Mouse (Mus musculus): ENCODE measurements around the gene Bach2. TPM values are rescaled to one million over a fixed set of nuclear protein-coding genes. Genes with fewer than 3 reads are reported as not detected.

The Bach2 gene
- polyA plus RNA-seq, 1 experiment = 14.1 TPM

GRCm38 (mm10) chr4:32423667-32424066, 185.1 kb downstream of the Bach2 start:
- no peak for DNase-seq (ENCODE audit: low read depth in 1 of 2, low spot score in 2 of 2)
- H3K4me3 ChIP-seq (ENCODE audit: extremely low read depth, insufficient read depth, insufficient read length) = no peak overlapping the region
- WGBS = 71% methylated on average over 5 of the region's 5 CpGs
- H3K27me3 ChIP-seq (ENCODE audit: control insufficient read depth, insufficient read depth, low read length) = no peaks in the 10 kb centered on the region
- H3K27ac ChIP-seq (ENCODE audit: insufficient read depth, low read length) = no peak overlapping the region
- 0 out of 2 replicates have a peak, but pooled peaks cover 2% of the 10 kb centered on the region for H3K4me1 ChIP-seq (ENCODE audit: control insufficient read depth, insufficient read depth, insufficient read length)
- no peak for TF ChIP-seq POLR2A (IDR thresholded peaks at IDR 0.05; ENCODE audit: low read depth, low read length)
- no peak for TF ChIP-seq CTCF (IDR thresholded peaks at IDR 0.05; ENCODE audit: extremely low read depth, insufficient read depth, insufficient read length, insufficient replicate concordance)
- H3K36me3 ChIP-seq (ENCODE audit: control insufficient read depth, insufficient read depth, low read length) = peaks cover 3% of the 10 kb centered on the region; the same call in 1 of the 2 replicates

- TF ChIP-seq POLR2A (IDR thresholded peaks at IDR 0.05; ENCODE audit: low read depth, low read length) (no peak), CTCF (IDR thresholded peaks at IDR 0.05; ENCODE audit: extremely low read depth, insufficient read depth, insufficient read length, insufficient replicate concordance) (no peak)
- no peaks in the 10 kb centered on the region for H3K27me3 ChIP-seq (ENCODE audit: control insufficient read depth, insufficient read depth, low read length)
- no peak overlapping the region for H3K27ac ChIP-seq (ENCODE audit: insufficient read depth, low read length)
- DNase-seq (ENCODE audit: low read depth in 1 of 2, low spot score in 2 of 2) = no peak
- 72% methylated on average over 7 of the region's 7 CpGs for WGBS
- H3K4me1 ChIP-seq (ENCODE audit: control insufficient read depth, insufficient read depth, insufficient read length) = 0 out of 2 replicates have a peak, but pooled peaks cover 2% of the 10 kb centered on the region
- H3K4me3 ChIP-seq (ENCODE audit: extremely low read depth, insufficient read depth, insufficient read length) = no peak overlapping the region
- peaks cover 3% of the 10 kb centered on the region; the same call in 1 of the 2 replicates for H3K36me3 ChIP-seq (ENCODE audit: control insufficient read depth, insufficient read depth, low read length)
These were observed 185.8 kb downstream of the Bach2 start for GRCm38 (mm10) chr4:32424434-32424833.

- Histone ChIP-seq H3K4me1 (ENCODE audit: control insufficient read depth, insufficient read depth, insufficient read length) (0 out of 2 replicates have a peak, but pooled peaks cover 2% of the 10 kb centered on the region), H3K4me3 (ENCODE audit: extremely low read depth, insufficient read depth, insufficient read length) (no peak overlapping the region), H3K27ac (ENCODE audit: insufficient read depth, low read length) (no peak overlapping the region), H3K36me3 (ENCODE audit: control insufficient read depth, insufficient read depth, low read length) (peaks cover 3% of the 10 kb centered on the region; the same call in 1 of the 2 replicates), H3K27me3 (ENCODE audit: control insufficient read depth, insufficient read depth, low read length) (no peaks in the 10 kb centered on the region)
- WGBS = 77% methylated on average over 7 of the region's 7 CpGs
- TF ChIP-seq CTCF (IDR thresholded peaks at IDR 0.05; ENCODE audit: extremely low read depth, insufficient read depth, insufficient read length, insufficient replicate concordance) = no peak
- TF ChIP-seq POLR2A (IDR thresholded peaks at IDR 0.05; ENCODE audit: low read depth, low read length) = no peak
- DNase-seq (ENCODE audit: low read depth in 1 of 2, low spot score in 2 of 2) = no peak
These were observed 186.5 kb downstream of the Bach2 start for GRCm38 (mm10) chr4:32425060-32425459.

- WGBS = 58% methylated on average over 3 of the region's 3 CpGs
- 0 out of 2 replicates have a peak, but pooled peaks cover 2% of the 10 kb centered on the region for H3K4me1 ChIP-seq (ENCODE audit: control insufficient read depth, insufficient read depth, insufficient read length)
- TF ChIP-seq POLR2A (IDR thresholded peaks at IDR 0.05; ENCODE audit: low read depth, low read length) (no peak), CTCF (IDR thresholded peaks at IDR 0.05; ENCODE audit: extremely low read depth, insufficient read depth, insufficient read length, insufficient replicate concordance) (no peak)
These were observed 187.0 kb downstream of the Bach2 start for GRCm38 (mm10) chr4:32425641-32426040.

GRCm38 (mm10) chr4:32426779-32427577, 188.4 kb downstream of the Bach2 start:
- 92% methylated on average over 27 of the region's 27 CpGs for WGBS
- no peak overlapping the region for H3K4me3 ChIP-seq (ENCODE audit: extremely low read depth, insufficient read depth, insufficient read length)
- H3K4me1 ChIP-seq (ENCODE audit: control insufficient read depth, insufficient read depth, insufficient read length) = 0 out of 2 replicates have a peak, but pooled peaks cover 2% of the 10 kb centered on the region

More at GRCm38 (mm10) chr4:32425641-32426040, 187.0 kb downstream of the Bach2 start:
- Histone ChIP-seq H3K4me3 (ENCODE audit: extremely low read depth, insufficient read depth, insufficient read length) (no peak overlapping the region), H3K27ac (ENCODE audit: insufficient read depth, low read length) (no peak overlapping the region), H3K36me3 (ENCODE audit: control insufficient read depth, insufficient read depth, low read length) (peaks cover 3% of the 10 kb centered on the region; the same call in 1 of the 2 replicates), H3K27me3 (ENCODE audit: control insufficient read depth, insufficient read depth, low read length) (no peaks in the 10 kb centered on the region)
- DNase-seq (ENCODE audit: low read depth in 1 of 2, low spot score in 2 of 2) = no peak

GRCm38 (mm10) chr4:32428738-32429137, 190.1 kb downstream of the Bach2 start:
- Histone ChIP-seq H3K27ac (ENCODE audit: insufficient read depth, low read length) (no peak overlapping the region), H3K27me3 (ENCODE audit: control insufficient read depth, insufficient read depth, low read length) (no peaks in the 10 kb centered on the region), H3K4me3 (ENCODE audit: extremely low read depth, insufficient read depth, insufficient read length) (no peak overlapping the region), H3K36me3 (ENCODE audit: control insufficient read depth, insufficient read depth, low read length) (peaks cover 4% of the 10 kb centered on the region), H3K4me1 (ENCODE audit: control insufficient read depth, insufficient read depth, insufficient read length) (0 out of 2 replicates have a peak, but pooled peaks cover 2% of the 10 kb centered on the region)
- DNase-seq (ENCODE audit: low read depth in 1 of 2, low spot score in 2 of 2) = no peak
- 81% methylated on average over 9 of the region's 9 CpGs for WGBS
- TF ChIP-seq POLR2A (IDR thresholded peaks at IDR 0.05; ENCODE audit: low read depth, low read length) (no peak), CTCF (IDR thresholded peaks at IDR 0.05; ENCODE audit: extremely low read depth, insufficient read depth, insufficient read length, insufficient replicate concordance) (no peak)

More at GRCm38 (mm10) chr4:32426779-32427577, 188.4 kb downstream of the Bach2 start:
- no peaks in the 10 kb centered on the region for H3K27me3 ChIP-seq (ENCODE audit: control insufficient read depth, insufficient read depth, low read length)
- peaks cover 3% of the 10 kb centered on the region; the same call in 1 of the 2 replicates for H3K36me3 ChIP-seq (ENCODE audit: control insufficient read depth, insufficient read depth, low read length)
- no peak for DNase-seq (ENCODE audit: low read depth in 1 of 2, low spot score in 2 of 2)
- H3K27ac ChIP-seq (ENCODE audit: insufficient read depth, low read length) = no peak overlapping the region
- TF ChIP-seq CTCF (IDR thresholded peaks at IDR 0.05; ENCODE audit: extremely low read depth, insufficient read depth, insufficient read length, insufficient replicate concordance) = no peak
- no peak for TF ChIP-seq POLR2A (IDR thresholded peaks at IDR 0.05; ENCODE audit: low read depth, low read length)

All from spleen, adult 2 months (tissue).